Comparison of ENCODE assay signal across 15 mouse cellular contexts in the genomic region with DNA sequence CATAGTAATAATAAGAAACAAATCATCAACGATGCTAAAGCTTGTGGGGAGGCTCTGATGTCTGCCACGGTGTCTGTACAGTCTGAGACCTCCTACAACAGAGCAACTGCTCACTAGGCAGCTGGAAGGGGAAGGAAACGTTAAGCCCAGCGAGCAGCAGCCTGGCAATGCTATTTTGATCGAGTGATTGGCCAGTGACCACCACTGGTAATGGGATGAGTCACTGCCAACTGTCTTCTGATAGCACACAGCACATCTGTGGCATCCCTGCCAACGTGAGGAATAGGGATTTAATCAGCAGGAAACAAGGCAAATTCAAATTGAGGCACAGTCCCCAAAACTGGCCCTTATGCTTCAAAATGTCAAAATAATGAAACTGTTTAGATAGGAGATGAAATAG. TPM values are rescaled to one million over a fixed set of nuclear protein-coding genes. Genes with fewer than 3 reads are reported as not detected.
DNase-seq lines count a peak whose midpoint lies in the region; ATAC-seq and TF ChIP-seq lines count a peak whose summit lies in the region.
"Had no signal": no experiment of that assay in that cellular context is flagged by ENCODE, and none has a peak within 500 bp of the region (broad histone marks: within the 10 kb centered on the region; RNA-seq: fewer than 3 reads in every experiment).

No protein-coding gene starts in this region.

- TF ChIP-seq POLR2A in myocyte (IDR thresholded peaks at IDR 0.05; ENCODE audit: insufficient read length, low read depth): no peak

- H3ac ChIP-seq in myocyte (ENCODE audit: control insufficient read depth, insufficient read length): no peak overlapping the region

- peak overlapping the region; percentile 28 for H3K4me2 ChIP-seq in myocyte (ENCODE audit: low read depth)
- H3K4me2 ChIP-seq: embryonic facial prominence, embryonic 12.5 days; heart, embryonic 13.5 days; limb, embryonic 15.5 days had no signal

- no peaks in the 10 kb centered on the region for H3K36me3 ChIP-seq in myocyte (ENCODE audit: control insufficient read depth, insufficient read depth)

- no peaks in the 10 kb centered on the region for H3K79me2 ChIP-seq in myocyte (ENCODE audit: control insufficient read depth, insufficient read depth)

- peak; percentile 87 for ATAC-seq in common myeloid progenitor, adult 5-6 weeks (replicated peaks; ENCODE audit: low read depth, poor library complexity, severe bottlenecking)
- ATAC-seq: activated CD4-positive, CD25-positive, alpha-beta regulatory T cell, adult 4 months had no signal

- H3K27me3 ChIP-seq in myocyte (ENCODE audit: control insufficient read depth, insufficient read depth, insufficient read length): no peaks in the 10 kb centered on the region
- H3K27me3 ChIP-seq: embryonic facial prominence, embryonic 12.5 days; heart, embryonic 13.5 days; limb, embryonic 15.5 days had no signal

- H3K4me3 ChIP-seq in myocyte: no peak overlapping the region
- H3K4me3 ChIP-seq: embryonic facial prominence, embryonic 12.5 days; heart, embryonic 13.5 days; limb, embryonic 15.5 days had no signal

- peak; percentile 8 for DNase-seq in adrenal gland, postnatal 14 days
- DNase-seq in adrenal gland, adult 18-20 months (ENCODE audit: low spot score in 2 of 2): no peak
- DNase-seq in right cerebral cortex, postnatal 10 days (ENCODE audit: low spot score in 2 of 2): peak; percentile 33 to 38
- DNase-seq in right cerebral cortex, postnatal 36 days (ENCODE audit: low spot score in 2 of 2): no peak
- no peak for DNase-seq in kidney, postnatal 25 days
- DNase-seq in retina, postnatal 1 day: no peak
- DNase-seq: cerebellum, adult 11 months; cerebellum, postnatal 36 days; lung, adult 2 months had no signal

TF ChIP-seq in myocyte, 11 proteins besides CTCF, POLR2A, EP300 and RAD21:
- TF ChIP-seq MAX (IDR thresholded peaks at IDR 0.05; ENCODE audit: low read depth): no peak
- TF ChIP-seq TCF3 (IDR thresholded peaks at IDR 0.05; ENCODE audit: insufficient read length, low read depth): no peak
- TF ChIP-seq MYOG (IDR thresholded peaks at IDR 0.05; ENCODE audit: control insufficient read depth in 1 of 3, insufficient read depth in 1 of 3, insufficient read length in 2 of 3, low read depth in 2 of 3): peak; percentile 27 to 78 (median 67)
- TF ChIP-seq POLR2AphosphoS2 (IDR thresholded peaks at IDR 0.05; ENCODE audit: insufficient read length, low read depth): no peak
- TF ChIP-seq SRF (IDR thresholded peaks at IDR 0.05; ENCODE audit: control insufficient read depth, insufficient read length, low read depth): no peak
- no peak for TF ChIP-seq E2F4 (IDR thresholded peaks at IDR 0.05; ENCODE audit: insufficient read depth)
- TF ChIP-seq MYOD1 (IDR thresholded peaks at IDR 0.05; ENCODE audit: control insufficient read depth in 1 of 3, insufficient read length in 2 of 3, low read depth in 2 of 3): peak in 2 of 3 experiments; percentile 62 to 83
- TF ChIP-seq USF1 (IDR thresholded peaks at IDR 0.05; ENCODE audit: low read depth): no peak
- no peak for TF ChIP-seq TCF12 (IDR thresholded peaks at IDR 0.05; ENCODE audit: insufficient read depth, poor library complexity, severe bottlenecking)
- TF ChIP-seq REST (IDR thresholded peaks at IDR 0.05; ENCODE audit: insufficient read depth, insufficient read length): no peak

RNA-seq across cellular contexts. Expression of gene Blm, which starts 39.7 kb away (rescaled TPM):
- total RNA-seq in adrenal gland, postnatal 14 days (2021): 6.0 and 6.4 TPM in 2 replicates
- 1 to 10 TPM in 1 of 2 experiments, under 1 TPM in 1; 0.86 to 2.2 TPM for total RNA-seq in adrenal gland, adult 18-20 months (2021)
- total RNA-seq in common myeloid progenitor, adult 5-6 weeks (2017): 66.2 and 79.5 TPM in 2 replicates
- 1.1 TPM for polyA plus RNA-seq in myocyte (2012; fragmentation: generic; extraction: Trizol)

Comparison
In these comparisons a context has a peak if more than half of its experiments do, and no peak if none do; other contexts are left out.
1. DNase-seq: peak in adrenal gland, postnatal 14 days (single experiment) and right cerebral cortex, postnatal 10 days (2 of 2); none in adrenal gland, adult 18-20 months (0 of 2), right cerebral cortex, postnatal 36 days (0 of 2), kidney, postnatal 25 days (0 of 2) and retina, postnatal 1 day (single experiment).